Mouse (Mus musculus) stomach, embryonic 16.5 days (tissue): ENCODE results near the gene Igf1r. TPM values are rescaled to one million over a fixed set of nuclear protein-coding genes. Genes with fewer than 3 reads are reported as not detected.

Experiments
- ATAC-seq: fragments of 200-750 bp; cut with Nextera tagmentation; 2 replicates; pipeline ENCODE4 v1.8.0; 2017; ENCODE audit warnings: moderate number of reproducible peaks, moderate TSS enrichment; ENCODE audit not compliant: insufficient read depth, low FRiP score
- H3K27ac ChIP-seq: fragments of 300-500 bp; sonication (generic); 2 replicates; pipeline ENCODE4 v1.5.1; 2014; ENCODE audit warnings: low read length
- H3K27me3 ChIP-seq: fragments of 300-500 bp; sonication (generic); 2 replicates; pipeline ENCODE4 v1.6.1; 2014; ENCODE audit warnings: low read length, control low read depth, mixed read lengths; ENCODE audit not compliant: control insufficient read depth, insufficient read depth
- H3K36me3 ChIP-seq: fragments of 300-500 bp; sonication (generic); 2 replicates; pipeline ENCODE4 v1.6.1; 2014; ENCODE audit warnings: low read length; ENCODE audit not compliant: control insufficient read depth, insufficient read depth
- H3K4me1 ChIP-seq: fragments of 300-500 bp; sonication (generic); 2 replicates; pipeline ENCODE4 v1.6.1; 2014; ENCODE audit warnings: low read length, control low read depth, mixed read lengths; ENCODE audit not compliant: control insufficient read depth, insufficient read depth
- H3K4me2 ChIP-seq: fragments of 300-500 bp; sonication (generic); 2 replicates; pipeline ENCODE4 v1.6.1; 2014; ENCODE audit warnings: low read depth, low read length, mixed read lengths
- H3K4me3 ChIP-seq: fragments of 300-500 bp; sonication (generic); replicated peaks from 2 replicates; pipeline ENCODE4 v1.5.1; 2014; ENCODE audit warnings: mild to moderate bottlenecking, low read length
- H3K9ac ChIP-seq: fragments of 300-500 bp; sonication (generic); 2 replicates; pipeline ENCODE4 v1.6.1; 2014; ENCODE audit warnings: low read length
- H3K9me3 ChIP-seq: fragments of 300-500 bp; sonication (generic); replicated peaks from 2 replicates; pipeline ENCODE4 v1.6.1; 2016; ENCODE audit warnings: low read length, control low read depth; ENCODE audit not compliant: control insufficient read depth
- WGBS: fragments of 180-500 bp; shearing (Covaris S2); extraction: QIAGEN DNeasy Blood & Tissue Kit; methylation state at CpG from one replicate; pipeline ENCODE4 v1.1.7; 2014; 5-methylcytosine and 5-hydroxymethylcytosine counted together
- polyA plus RNA-seq: library from polyadenylated mRNA; unstranded; fragments of >200 nt; fragmentation: Nextera tagmentation; extraction: Ambion mirVana; gene quantifications from 2 replicates; pipeline ENCODE4 v1.2.1, GENCODE M21; 2015

Gene Igf1r
- polyA plus RNA-seq, 1 experiment from 2014 or later = 15.0 TPM

DNA sequence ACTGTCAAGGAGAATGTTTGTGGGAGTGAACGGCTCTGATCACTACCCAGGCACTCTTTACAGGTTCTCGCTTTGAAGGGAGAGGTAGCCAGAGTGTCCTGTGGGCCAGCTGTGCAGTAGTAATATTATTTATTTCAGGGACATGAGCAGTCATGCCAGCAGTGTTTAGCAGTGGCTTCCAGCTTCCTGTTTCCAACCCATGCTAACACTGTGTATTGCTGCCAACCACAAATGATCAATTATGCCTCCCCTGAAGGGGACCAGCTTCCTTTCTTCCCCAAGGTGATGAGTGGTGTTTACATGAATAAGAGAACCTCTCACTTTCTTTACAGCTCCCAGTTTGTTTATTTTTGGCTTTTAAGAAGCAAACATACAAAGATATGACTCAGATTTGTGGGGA lies 28.4 kb upstream of the Igf1r start:
- Histone ChIP-seq H3K4me1 (0 out of 2 replicates have a peak, but pooled peaks cover 2% of the 10 kb centered on the region), H3K27ac (no peak overlapping the region), H3K9ac (no peak overlapping the region), H3K4me3 (no peak overlapping the region), H3K36me3 (no peaks in the 10 kb centered on the region), H3K27me3 (no peaks in the 10 kb centered on the region), H3K9me3 (no peaks in the 10 kb centered on the region), H3K4me2 (no peak overlapping the region)
- ATAC-seq = no peak
- WGBS = 23% methylated on average over 2 of the region's 2 CpGs

DNA sequence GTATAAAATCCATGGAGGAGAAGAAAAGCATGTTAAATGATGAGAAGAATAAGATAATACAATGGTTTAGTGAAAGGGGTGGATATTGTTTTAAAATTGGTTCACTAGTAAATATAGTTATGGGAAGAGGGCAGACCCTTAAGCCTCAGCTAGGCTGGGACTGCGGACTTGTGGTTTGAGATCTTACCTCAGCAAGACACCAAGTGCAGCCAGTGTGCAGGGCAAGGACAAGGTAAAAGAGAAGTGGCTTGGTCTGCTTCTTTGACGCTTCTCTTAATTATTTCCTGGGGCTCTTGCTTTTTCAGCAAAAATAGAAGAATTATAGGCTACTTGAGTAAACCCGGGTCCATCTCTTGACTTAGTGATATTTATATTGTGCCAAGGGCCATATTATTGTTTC lies 22.5 kb upstream of the Igf1r start:
- Histone ChIP-seq H3K4me2 (no peak overlapping the region), H3K4me3 (no peak overlapping the region), H3K9ac (no peak overlapping the region), H3K27me3 (no peaks in the 10 kb centered on the region), H3K27ac (no peak overlapping the region), H3K4me1 (0 out of 2 replicates have a peak, but pooled peaks cover 2% of the 10 kb centered on the region), H3K36me3 (no peaks in the 10 kb centered on the region), H3K9me3 (no peaks in the 10 kb centered on the region)
- ATAC-seq = no peak
- 71% methylated on average over 3 of the region's 3 CpGs for WGBS

- Histone ChIP-seq H3K4me3 (no peak overlapping the region), H3K9me3 (no peaks in the 10 kb centered on the region), H3K27ac (no peak overlapping the region), H3K4me2 (no peak overlapping the region), H3K4me1 (no peaks in the 10 kb centered on the region; the same call in 1 of the 2 replicates), H3K36me3 (no peaks in the 10 kb centered on the region), H3K9ac (no peak overlapping the region), H3K27me3 (no peaks in the 10 kb centered on the region)
- ATAC-seq = no peak
- 89% methylated on average over 7 of the region's 7 CpGs for WGBS
Measured at GRCm38 (mm10) chr7:67936801-67937200, 15.8 kb upstream of the Igf1r start.

DNA sequence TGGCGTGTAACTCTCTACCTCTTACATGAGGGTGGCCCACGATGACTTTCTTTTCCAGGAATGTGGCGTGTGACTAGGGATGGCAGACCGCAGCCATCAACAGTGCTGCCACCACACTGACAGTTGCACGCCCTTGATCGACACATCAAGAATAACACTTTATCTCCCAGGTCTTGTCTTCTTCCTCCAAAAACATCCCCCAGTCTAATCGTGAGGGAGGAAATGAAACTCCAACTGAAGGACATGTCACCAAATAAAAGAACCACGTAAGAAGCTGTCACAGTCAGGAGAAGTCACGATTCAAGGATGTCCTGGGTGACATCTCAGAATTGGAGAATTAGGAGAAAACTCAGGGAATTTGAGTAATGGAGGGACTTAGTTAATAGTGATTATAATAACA lies 8.8 kb upstream of the Igf1r start:
- no peaks in the 10 kb centered on the region for H3K4me1 ChIP-seq
- no peak for ATAC-seq
- H3K4me2 ChIP-seq = no peak overlapping the region
- no peaks in the 10 kb centered on the region for H3K27me3 ChIP-seq
- H3K4me3 ChIP-seq = no peak overlapping the region
- H3K27ac ChIP-seq = no peak overlapping the region
- H3K9me3 ChIP-seq = no peaks in the 10 kb centered on the region
- H3K9ac ChIP-seq = no peak overlapping the region
- no peaks in the 10 kb centered on the region for H3K36me3 ChIP-seq
- 77% methylated on average over 9 of the region's 9 CpGs for WGBS

DNA sequence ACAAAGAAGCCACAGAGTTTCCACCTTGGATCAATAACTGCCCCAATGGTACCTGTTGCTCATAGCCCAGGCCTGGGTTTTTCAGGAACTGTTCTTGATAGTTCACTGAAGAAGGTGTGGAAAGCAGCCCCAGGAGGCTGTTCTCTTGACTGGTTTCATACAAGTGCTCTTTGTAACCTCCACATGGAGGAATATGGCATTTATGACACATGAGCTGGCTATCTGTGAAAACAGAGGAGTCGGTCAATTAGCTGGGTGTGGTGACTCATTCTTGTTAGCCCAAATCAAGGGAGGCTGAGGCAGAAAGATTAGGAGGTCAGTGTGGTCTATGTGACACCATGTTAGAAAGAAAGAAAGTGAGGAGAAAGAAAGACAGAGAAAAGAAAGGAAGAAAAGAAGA lies 5.7 kb upstream of the Igf1r start:
- H3K27me3 ChIP-seq = no peaks in the 10 kb centered on the region
- no peak overlapping the region for H3K4me2 ChIP-seq
- H3K27ac ChIP-seq = no peak overlapping the region
- no peak overlapping the region for H3K4me3 ChIP-seq
- 57% methylated on average over 1 of the region's 1 CpGs for WGBS
- no peaks in the 10 kb centered on the region for H3K9me3 ChIP-seq
- no peak for ATAC-seq
- H3K36me3 ChIP-seq = no peaks in the 10 kb centered on the region
- H3K9ac ChIP-seq = no peak overlapping the region
- H3K4me1 ChIP-seq = no peaks in the 10 kb centered on the region

- Histone ChIP-seq H3K9me3 (no peaks in the 10 kb centered on the region), H3K4me3 (peak overlapping the region; percentile 90), H3K27me3 (no peaks in the 10 kb centered on the region), H3K36me3 (no peaks in the 10 kb centered on the region), H3K27ac (peak overlapping the region; percentile 100), H3K9ac (peak overlapping the region; percentile 95), H3K4me2 (peak overlapping the region; percentile 98), H3K4me1 (peaks cover 14% of the 10 kb centered on the region)
- no peak; the same call in 1 of the 2 replicates for ATAC-seq
- WGBS = under 1% methylated on average over 23 of the region's 24 CpGs
Measured at GRCm38 (mm10) chr7:67950346-67950814, 2.2 kb upstream of the Igf1r start.

DNA sequence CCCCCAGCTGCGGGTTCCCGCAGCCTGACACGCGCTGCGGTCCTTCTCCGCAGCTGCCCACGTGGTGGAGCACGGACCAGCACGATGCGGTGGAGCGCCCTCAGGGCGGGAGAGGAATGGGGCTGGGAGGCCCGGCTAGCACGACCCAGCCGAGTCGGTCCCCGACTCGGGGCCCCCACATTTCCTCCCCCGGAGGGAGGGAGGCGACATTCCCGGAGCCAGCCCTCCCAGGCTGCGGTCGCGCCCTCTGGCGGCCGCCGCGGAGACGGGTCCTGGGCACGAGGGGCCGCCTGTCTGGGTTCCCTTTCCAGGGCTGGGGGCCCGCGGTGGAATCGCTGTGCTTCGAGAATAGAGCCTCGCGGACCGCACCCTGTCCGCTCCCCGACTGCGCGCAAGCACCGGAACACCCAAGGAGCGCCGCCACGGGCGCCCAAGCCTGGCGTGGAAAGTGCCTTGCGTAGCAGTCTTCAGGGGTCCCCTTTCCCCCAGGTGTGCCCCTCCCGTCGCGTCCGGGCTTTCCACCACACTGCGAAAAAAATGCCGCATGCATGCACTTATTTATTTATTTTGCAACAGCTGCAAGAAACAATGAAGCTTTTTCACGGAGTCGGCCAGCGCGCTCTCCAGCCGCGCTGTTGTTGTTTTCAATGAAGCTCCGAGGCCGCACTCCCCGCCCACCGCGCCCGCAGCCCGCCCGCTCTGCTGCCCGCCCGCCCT lies 1.7 kb upstream of the Igf1r start:
- peak overlapping the region; percentile 98 for H3K4me2 ChIP-seq
- WGBS = under 1% methylated on average over 71 of the region's 71 CpGs
- H3K27ac ChIP-seq = peak overlapping the region; percentile 100
- H3K4me1 ChIP-seq = peaks cover 19% of the 10 kb centered on the region
- H3K36me3 ChIP-seq = no peaks in the 10 kb centered on the region
- H3K9ac ChIP-seq = peak overlapping the region; percentile 95
- peak overlapping the region; percentile 90 for H3K4me3 ChIP-seq
- ATAC-seq = peak; percentile 77
- H3K27me3 ChIP-seq = no peaks in the 10 kb centered on the region
- H3K9me3 ChIP-seq = no peaks in the 10 kb centered on the region

GRCm38 (mm10) chr7:67951532-67952035 lies 1.0 kb upstream of the Igf1r start:
- no peaks in the 10 kb centered on the region for H3K9me3 ChIP-seq
- WGBS = under 1% methylated on average over 72 of the region's 73 CpGs
- H3K27ac ChIP-seq = peak overlapping the region; percentile 100
- peak overlapping the region; percentile 95 for H3K9ac ChIP-seq
- peak overlapping the region; percentile 98 for H3K4me2 ChIP-seq
- peak; percentile 90 for ATAC-seq
- H3K4me3 ChIP-seq = peak overlapping the region; percentile 90
- H3K27me3 ChIP-seq = no peaks in the 10 kb centered on the region
- H3K36me3 ChIP-seq = no peaks in the 10 kb centered on the region
- peaks cover 24% of the 10 kb centered on the region for H3K4me1 ChIP-seq

DNA sequence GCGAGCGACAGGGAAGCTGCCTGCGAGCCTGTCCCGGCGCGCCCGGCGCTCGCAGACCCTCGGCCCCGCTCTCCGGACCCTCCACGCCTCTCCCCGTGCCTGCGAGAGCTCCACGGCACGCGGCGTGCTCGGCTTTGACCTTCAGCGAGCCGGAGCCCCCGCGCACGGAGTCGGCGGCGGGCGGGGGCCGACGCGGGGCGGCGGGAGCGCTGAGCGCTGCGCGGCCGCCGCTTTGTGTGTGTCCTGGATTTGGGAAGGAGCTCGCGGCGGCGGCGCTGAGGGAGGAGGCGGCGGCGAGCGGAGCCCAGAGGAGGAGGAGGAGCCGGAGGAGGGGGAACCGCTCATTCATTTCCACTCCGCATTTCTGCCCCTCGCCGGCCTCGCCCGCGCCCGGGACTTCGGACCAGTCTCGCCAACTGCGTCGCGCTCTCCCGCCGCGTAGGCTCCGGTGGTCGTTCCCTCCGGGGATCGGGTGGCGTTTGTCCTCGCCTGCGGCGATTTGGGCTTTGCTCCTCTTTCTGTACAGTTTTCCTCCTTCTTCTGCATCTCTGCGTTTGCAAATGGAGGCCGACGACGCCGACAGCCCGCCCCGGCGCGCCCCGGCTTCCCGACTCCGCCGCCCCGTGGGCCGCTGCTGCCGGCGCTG lies 468 bp upstream of the Igf1r start:
- Histone ChIP-seq H3K4me1 (peaks cover 24% of the 10 kb centered on the region), H3K9me3 (no peaks in the 10 kb centered on the region), H3K27me3 (no peaks in the 10 kb centered on the region), H3K4me2 (peak overlapping the region; percentile 98), H3K4me3 (peak overlapping the region; percentile 90), H3K36me3 (no peaks in the 10 kb centered on the region), H3K27ac (peak overlapping the region; percentile 100), H3K9ac (peak overlapping the region; percentile 95)
- 1% methylated on average over 76 of the region's 91 CpGs for WGBS
- ATAC-seq = peak; percentile 61
